Mouse (Mus musculus): ENCODE results near the gene Btbd35f5. TPM values are rescaled to one million over a fixed set of nuclear protein-coding genes. Genes with fewer than 3 reads are reported as not detected.
"Not testable (repeated sequence)": the region's sequence is repeated elsewhere in the genome, so short reads cannot be mapped to it uniquely, and the experiment has no call there.

The Btbd35f5 gene
- not detected in 2 replicates for polyA plus RNA-seq (2015; fragmentation: Nextera tagmentation; extraction: Ambion mirVana)

DNA sequence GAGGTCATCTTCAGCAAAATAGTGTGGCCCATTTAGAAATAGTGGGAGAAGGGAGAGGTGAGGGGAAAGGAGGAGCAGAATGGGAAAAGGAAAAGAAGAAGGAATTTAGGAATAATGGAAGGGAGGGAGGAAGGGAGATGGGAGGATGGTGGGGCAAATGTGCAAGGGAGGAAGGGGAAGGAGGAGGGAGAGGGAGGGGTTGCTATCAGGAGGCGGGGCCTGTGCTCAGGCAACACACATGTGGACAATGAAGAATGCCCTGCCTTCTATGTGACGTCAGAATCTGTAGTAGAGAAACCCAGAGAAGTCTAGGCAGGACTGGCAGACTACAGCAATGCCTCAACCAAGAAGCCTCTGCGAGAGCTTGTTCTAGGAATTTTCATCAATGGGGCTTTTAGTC is at the start of gene Btbd35f5:
TSS of gene Btbd35f5 (plus strand) at position 301 of the 400 bp plus-strand sequence.
- H3K27me3 ChIP-seq; H3K36me3 ChIP-seq; H3K4me2 ChIP-seq; H3K9ac ChIP-seq; H3K4me3 ChIP-seq; ATAC-seq (replicated peaks; ENCODE audit: insufficient number of reproducible peaks, insufficient read depth, low FRiP score, low read depth); H3K4me1 ChIP-seq (replicated peaks); H3K27ac ChIP-seq; H3K9me3 ChIP-seq (replicated peaks): not testable (repeated sequence)
- WGBS: no CpG with 5 or more reads among the region's 3 CpGs

DNA sequence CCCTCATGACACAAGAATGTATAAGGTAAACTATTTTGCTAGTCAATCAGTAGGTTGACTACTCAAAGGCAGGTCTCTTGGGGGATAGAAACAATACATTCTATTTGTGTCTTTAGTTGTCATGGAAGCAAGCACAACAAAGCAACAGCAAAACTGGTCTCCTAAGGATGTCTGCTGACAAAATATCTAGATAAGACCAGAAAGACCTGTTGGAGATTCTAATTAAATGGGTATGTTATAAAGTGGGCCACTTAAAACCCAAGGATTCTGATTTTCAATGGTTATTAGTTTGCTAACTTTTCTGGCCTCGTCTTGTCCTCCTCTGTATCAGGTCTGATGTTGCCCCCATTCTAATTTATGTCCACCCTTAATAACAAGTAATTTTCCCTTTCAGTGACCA is 32.2 kb upstream of the Btbd35f5 start, which contains the start of gene Gm21789:
TSS of gene Gm21789 (plus strand) at position 301 of the 400 bp plus-strand sequence.
- ATAC-seq (replicated peaks; ENCODE audit: insufficient number of reproducible peaks, insufficient read depth, low FRiP score, low read depth): not testable (repeated sequence)
- no CpG with 5 or more reads among the region's 1 CpGs for WGBS

More for the DNA sequence above, 32.2 kb upstream of the Btbd35f5 start, which contains the start of gene Gm21789:
- not testable (repeated sequence) for H3K4me2 ChIP-seq; H3K27me3 ChIP-seq; H3K9ac ChIP-seq; H3K4me1 ChIP-seq (replicated peaks); H3K4me3 ChIP-seq; H3K27ac ChIP-seq; H3K9me3 ChIP-seq (replicated peaks); H3K36me3 ChIP-seq

Other genes starting within 250 kb of the Btbd35f5 start
- not detected in 2 replicates for gene Btbd35f21, start 247.8 kb upstream of the Btbd35f5 start, polyA plus RNA-seq (2015; fragmentation: Nextera tagmentation; extraction: Ambion mirVana)
- gene Btbd35f30, start 79.3 kb upstream of the Btbd35f5 start, polyA plus RNA-seq (2015; fragmentation: Nextera tagmentation; extraction: Ambion mirVana): not detected in 2 replicates
- gene Gm21789, start 32.1 kb upstream of the Btbd35f5 start, polyA plus RNA-seq (2015; fragmentation: Nextera tagmentation; extraction: Ambion mirVana): not detected in 2 replicates

Data from heart, embryonic 15.5 days (tissue).